Mouse (Mus musculus): Measurements from ENCODE around the gene Tanc1. TPM values are rescaled to one million over a fixed set of nuclear protein-coding genes. Genes with fewer than 3 reads are reported as not detected.
"Not testable (repeated sequence)": the region's sequence is repeated elsewhere in the genome, so short reads cannot be mapped to it uniquely, and the experiment has no call there.

Tanc1 gene
- total RNA-seq (2014; rRNA removed) (7.3 and 8.0 TPM in 2 replicates), polyA plus RNA-seq (2015; fragmentation: Nextera tagmentation; extraction: Ambion mirVana) (2.3 and 2.7 TPM in 2 replicates)

DNA sequence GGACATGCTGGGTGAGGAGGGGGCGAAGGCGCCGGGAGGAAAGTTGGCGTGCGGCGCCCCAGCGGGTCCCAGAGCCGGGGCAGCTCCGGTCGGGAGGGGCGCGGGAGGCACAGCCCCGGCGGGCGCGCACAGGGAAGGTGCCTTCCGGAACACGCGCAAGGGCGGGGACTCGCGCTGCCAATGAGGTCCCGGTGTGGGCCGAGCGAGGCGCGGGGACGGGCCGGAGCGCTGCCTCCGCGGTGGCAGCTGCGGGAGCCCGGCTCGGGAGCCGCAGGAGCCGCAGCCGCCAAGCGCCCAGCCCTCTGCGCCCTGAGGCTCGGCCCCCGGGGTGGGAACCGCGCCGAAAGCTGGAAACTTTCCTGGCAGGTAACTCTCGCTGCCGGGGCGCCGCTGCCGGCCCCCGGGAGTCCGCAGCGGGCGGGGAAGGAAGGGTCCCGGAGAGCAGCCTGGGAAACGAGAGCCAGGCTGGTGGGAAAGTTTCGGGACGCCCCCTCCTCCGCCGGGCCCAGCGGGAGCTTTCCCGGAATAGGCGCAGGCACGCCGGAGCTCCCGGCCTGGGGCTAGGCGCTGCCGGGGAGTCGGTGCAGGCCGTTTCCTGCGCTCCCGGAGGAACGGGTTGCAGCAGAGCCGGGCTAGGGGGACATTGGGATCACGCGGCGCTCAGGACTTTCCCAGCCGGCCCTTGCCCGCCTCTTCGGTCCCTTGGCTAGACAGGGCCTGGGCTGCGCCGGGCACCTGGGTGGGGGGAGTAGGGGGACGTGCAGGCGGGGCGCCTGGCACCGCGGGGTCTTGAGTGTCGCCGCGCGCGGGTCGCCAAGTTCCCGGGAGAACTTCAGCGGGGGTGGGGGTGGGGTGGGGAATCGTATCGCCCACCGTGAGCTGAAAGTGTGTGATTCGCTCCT is at the start of gene Tanc1:
Gene Tanc1, plus strand, starts transcription at position 212 of the 902 bp plus-strand sequence.
- Histone ChIP-seq H3K36me3 (ENCODE audit: insufficient read depth, low read length) (no peaks in the 10 kb centered on the region), H3K4me3 (ENCODE audit: low read depth, low read length) (peak within 1 kb of the TSS; percentile 78), H3K9ac (replicated peaks; ENCODE audit: low read length, poor library complexity, severe bottlenecking) (peak within 1 kb of the TSS; percentile 62), H3K4me1 (ENCODE audit: insufficient read depth, low read length) (peaks cover 12% of the 10 kb centered on the region; the same call in 1 of the 2 replicates), H3K9me3 (ENCODE audit: low read length) (no peaks in the 10 kb centered on the region), H3K27me3 (ENCODE audit: insufficient read depth, low read length) (peaks cover 15% of the 10 kb centered on the region), H3K4me2 (ENCODE audit: low read depth, low read length, poor library complexity, severe bottlenecking) (peak within 1 kb of the TSS; percentile 98), H3K27ac (ENCODE audit: low read depth, low read length) (peak within 1 kb of the TSS; percentile 47; the same call in 1 of the 2 replicates)
- WGBS, result under 1% methylated on average over 94 of the region's 99 CpGs
- DNase-seq (ENCODE audit: low spot score) (peak; percentile 66), ATAC-seq (ENCODE audit: low FRiP score) (peak; percentile 85)
- no peak for TF ChIP-seq CTCF (IDR thresholded peaks at IDR 0.05)

DNA sequence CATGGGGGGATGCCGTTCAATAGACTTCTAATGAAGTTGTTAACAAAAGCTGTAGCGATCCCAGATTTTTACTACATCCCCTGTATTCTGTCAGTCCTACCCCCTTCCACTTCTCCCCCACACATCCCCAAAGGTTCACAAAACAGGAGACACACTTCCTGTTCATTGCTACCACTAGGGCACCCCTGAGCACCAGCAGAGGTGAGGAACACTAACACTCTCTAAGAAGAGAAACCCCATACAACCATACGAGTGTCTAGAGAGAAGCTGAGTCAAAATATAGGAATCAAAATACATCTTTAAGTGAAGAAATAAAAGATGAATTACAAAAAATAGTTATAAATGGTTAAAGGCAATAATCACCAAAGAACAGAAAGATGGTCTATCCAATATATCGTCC is 49.6 kb upstream of the Tanc1 start:
- H3K4me3 ChIP-seq (ENCODE audit: low read depth, low read length), result no peak overlapping the region
- TF ChIP-seq CTCF (IDR thresholded peaks at IDR 0.05), result peak; percentile 31
- no peaks in the 10 kb centered on the region for H3K27me3 ChIP-seq (ENCODE audit: insufficient read depth, low read length)
- DNase-seq (ENCODE audit: low spot score) (no peak), ATAC-seq (ENCODE audit: low FRiP score) (no peak)
- no peaks in the 10 kb centered on the region for H3K9me3 ChIP-seq (ENCODE audit: low read length)
- H3K9ac ChIP-seq (replicated peaks; ENCODE audit: low read length, poor library complexity, severe bottlenecking), result no peak overlapping the region
- H3K27ac ChIP-seq (ENCODE audit: low read depth, low read length), result no peak overlapping the region
- WGBS, result 81% methylated on average over 4 of the region's 4 CpGs
- no peaks in the 10 kb centered on the region for H3K36me3 ChIP-seq (ENCODE audit: insufficient read depth, low read length)
- H3K4me2 ChIP-seq (ENCODE audit: low read depth, low read length, poor library complexity, severe bottlenecking), result no peak overlapping the region
- H3K4me1 ChIP-seq (ENCODE audit: insufficient read depth, low read length), result no peaks in the 10 kb centered on the region

- WGBS, result 29% methylated on average over 5 of the region's 5 CpGs
- Histone ChIP-seq H3K4me2 (ENCODE audit: low read depth, low read length, poor library complexity, severe bottlenecking) (no peak overlapping the region), H3K4me3 (ENCODE audit: low read depth, low read length) (no peak overlapping the region), H3K9me3 (ENCODE audit: low read length) (no peaks in the 10 kb centered on the region), H3K27me3 (ENCODE audit: insufficient read depth, low read length) (no peaks in the 10 kb centered on the region), H3K27ac (ENCODE audit: low read depth, low read length) (no peak overlapping the region), H3K4me1 (ENCODE audit: insufficient read depth, low read length) (no peaks in the 10 kb centered on the region), H3K36me3 (ENCODE audit: insufficient read depth, low read length) (no peaks in the 10 kb centered on the region), H3K9ac (replicated peaks; ENCODE audit: low read length, poor library complexity, severe bottlenecking) (no peak overlapping the region)
- ATAC-seq (ENCODE audit: low FRiP score), result no peak
- no peak for TF ChIP-seq CTCF (IDR thresholded peaks at IDR 0.05)
- peak; percentile 29 for DNase-seq (ENCODE audit: low spot score)
Observed at GRCm38 (mm10) chr2:59562696-59563095, 49.1 kb upstream of the Tanc1 start.

DNA sequence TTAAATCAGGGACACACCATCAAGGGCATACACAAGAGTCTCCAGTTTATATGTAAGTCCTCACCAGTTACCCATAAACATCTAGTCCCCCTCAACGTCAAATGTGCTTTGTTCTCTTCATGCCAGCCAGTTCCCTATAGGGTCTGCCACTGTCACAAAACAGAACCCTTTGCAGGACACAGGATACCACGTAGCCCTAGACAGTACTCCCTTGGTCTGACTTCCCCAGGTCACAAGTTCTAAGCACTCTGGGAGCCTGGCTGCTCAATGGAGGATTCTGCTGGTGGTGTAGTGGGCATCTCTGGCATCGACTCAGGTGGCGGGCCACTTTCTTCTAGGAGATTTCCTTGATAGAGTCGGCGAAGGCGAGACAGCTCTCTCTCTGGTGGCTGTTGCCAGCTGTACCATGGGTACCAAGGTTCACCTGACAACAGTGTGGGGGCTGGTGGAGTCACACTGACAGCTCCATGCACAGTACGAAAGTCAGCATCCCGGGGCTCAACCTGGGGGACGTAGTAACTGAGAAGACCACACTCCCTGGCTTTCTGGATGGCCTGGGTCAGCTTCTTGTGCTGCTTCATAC is 47.7 kb upstream of the Tanc1 start:
- not testable (repeated sequence) for H3K9me3 ChIP-seq (ENCODE audit: low read length); H3K27ac ChIP-seq (ENCODE audit: low read depth, low read length); H3K27me3 ChIP-seq (ENCODE audit: insufficient read depth, low read length); H3K36me3 ChIP-seq (ENCODE audit: insufficient read depth, low read length); H3K9ac ChIP-seq (replicated peaks; ENCODE audit: low read length, poor library complexity, severe bottlenecking); H3K4me2 ChIP-seq (ENCODE audit: low read depth, low read length, poor library complexity, severe bottlenecking); H3K4me1 ChIP-seq (ENCODE audit: insufficient read depth, low read length); DNase-seq (ENCODE audit: low spot score); H3K4me3 ChIP-seq (ENCODE audit: low read depth, low read length)
- WGBS, result 93% methylated on average over 3 of the region's 10 CpGs
- peak; percentile 34; the same call in 1 of the 2 replicates for ATAC-seq (ENCODE audit: low FRiP score)

GRCm38 (mm10) chr2:59564947-59565346 is 46.9 kb upstream of the Tanc1 start:
- TF ChIP-seq CTCF (IDR thresholded peaks at IDR 0.05), result peak; percentile 44
- no peaks in the 10 kb centered on the region for H3K36me3 ChIP-seq (ENCODE audit: insufficient read depth, low read length)
- no peaks in the 10 kb centered on the region for H3K27me3 ChIP-seq (ENCODE audit: insufficient read depth, low read length)
- DNase-seq (ENCODE audit: low spot score) (no peak), ATAC-seq (ENCODE audit: low FRiP score) (no peak)
- no peak overlapping the region for H3K27ac ChIP-seq (ENCODE audit: low read depth, low read length)
- H3K4me2 ChIP-seq (ENCODE audit: low read depth, low read length, poor library complexity, severe bottlenecking), result no peak overlapping the region
- 0 out of 2 replicates have a peak, but pooled peaks cover 6% of the 10 kb centered on the region for H3K9me3 ChIP-seq (ENCODE audit: low read length)
- no peak overlapping the region for H3K4me3 ChIP-seq (ENCODE audit: low read depth, low read length)
- WGBS, result 84% methylated on average over 4 of the region's 4 CpGs
- H3K9ac ChIP-seq (replicated peaks; ENCODE audit: low read length, poor library complexity, severe bottlenecking), result no peak overlapping the region
- no peaks in the 10 kb centered on the region for H3K4me1 ChIP-seq (ENCODE audit: insufficient read depth, low read length)

DNA sequence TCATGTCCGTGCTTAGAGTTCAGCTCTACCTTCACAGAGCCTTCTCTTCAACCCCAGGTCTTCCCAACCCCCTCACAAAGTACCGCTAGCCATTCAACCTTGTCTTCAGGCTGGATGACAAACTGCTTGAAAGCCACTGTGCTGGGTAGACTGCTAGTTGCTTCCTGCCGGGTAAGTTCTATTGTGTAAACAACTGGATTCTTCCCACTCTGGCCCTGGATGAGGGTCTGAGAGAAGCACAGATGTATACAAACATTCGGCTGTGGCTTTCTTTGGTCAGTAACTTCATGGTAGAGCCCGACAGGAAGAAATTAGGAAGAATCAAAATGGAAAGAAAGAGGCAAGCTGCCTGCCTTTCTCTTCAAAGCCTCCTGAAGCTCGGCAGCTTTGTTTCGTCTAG is 30.9 kb upstream of the Tanc1 start:
- H3K27me3 ChIP-seq (ENCODE audit: insufficient read depth, low read length), result no peaks in the 10 kb centered on the region
- no peak for DNase-seq (ENCODE audit: low spot score)
- no peak overlapping the region for H3K4me3 ChIP-seq (ENCODE audit: low read depth, low read length)

More for the DNA sequence above, 30.9 kb upstream of the Tanc1 start:
- Histone ChIP-seq H3K36me3 (ENCODE audit: insufficient read depth, low read length) (no peaks in the 10 kb centered on the region), H3K9ac (replicated peaks; ENCODE audit: low read length, poor library complexity, severe bottlenecking) (no peak overlapping the region), H3K4me1 (ENCODE audit: insufficient read depth, low read length) (no peaks in the 10 kb centered on the region), H3K9me3 (ENCODE audit: low read length) (no peaks in the 10 kb centered on the region), H3K4me2 (ENCODE audit: low read depth, low read length, poor library complexity, severe bottlenecking) (no peak overlapping the region), H3K27ac (ENCODE audit: low read depth, low read length) (no peak overlapping the region)
- 42% methylated on average over 7 of the region's 7 CpGs for WGBS
- no peak for TF ChIP-seq CTCF (IDR thresholded peaks at IDR 0.05)
- no peak for ATAC-seq (ENCODE audit: low FRiP score)

All from midbrain, postnatal 0 days (tissue).